10 mouse cellular contexts compared by ENCODE assay signal in the genomic region with DNA sequence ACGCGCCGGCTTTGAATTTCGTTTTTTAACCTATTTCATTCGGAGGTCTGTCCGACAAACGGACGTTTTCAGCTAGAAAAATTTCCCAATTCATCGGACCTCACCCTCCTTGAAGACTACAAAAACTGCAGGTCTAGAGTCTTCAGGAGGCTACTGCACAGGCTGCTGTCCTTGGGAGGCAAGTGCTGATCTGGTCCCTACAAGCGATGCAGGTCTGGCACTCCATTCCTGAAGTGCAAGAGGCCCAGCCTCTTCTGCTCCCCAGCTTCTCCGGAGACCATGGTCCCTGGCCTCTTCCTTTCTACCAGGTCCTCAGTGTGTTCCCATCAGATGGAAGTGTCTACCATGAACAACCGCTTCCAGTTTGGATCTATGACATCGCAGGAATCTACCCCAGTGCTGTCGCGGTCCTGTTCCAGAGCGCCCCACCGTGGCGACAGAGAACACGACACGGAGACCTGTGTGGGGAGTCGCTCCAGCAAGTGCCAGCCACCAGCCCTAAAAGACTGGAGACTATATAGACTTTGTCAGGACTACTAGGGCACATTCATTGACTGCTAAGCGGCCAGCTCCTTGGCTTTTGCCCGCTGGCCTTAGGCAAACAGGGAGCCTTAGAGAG. TPM values are rescaled to one million over a fixed set of nuclear protein-coding genes. Genes with fewer than 3 reads are reported as not detected.
DNase-seq lines count a peak whose midpoint lies in the region; ATAC-seq and TF ChIP-seq lines count a peak whose summit lies in the region.
"Not testable (repeated sequence)": the region's sequence is repeated elsewhere in the genome, so short reads cannot be mapped to it uniquely, and the experiment has no call there.
"Had no signal": no experiment of that assay in that cellular context is flagged by ENCODE, and none has a peak within 500 bp of the region (broad histone marks: within the 10 kb centered on the region; RNA-seq: fewer than 3 reads in every experiment).

No protein-coding gene starts in this region.

- H3K27ac ChIP-seq in forebrain, embryonic 10.5 days; kidney, embryonic 16.5 days (ENCODE audit: low read length); liver, adult 2 months (replicated peaks; ENCODE audit: insufficient read depth, low read depth, low read length); midbrain, embryonic 14.5 days (replicated peaks; ENCODE audit: low read depth, low read length); spleen, adult 2 months (ENCODE audit: insufficient read depth, low read length): not testable (repeated sequence)

- DNase-seq in ES-CJ7 (ENCODE audit: low read depth, low spot score), result peak; percentile 34
- DNase-seq in forebrain, embryonic 10.5 days (ENCODE audit: extremely low spot score, low spot score), result peak; percentile 54
- not testable (repeated sequence) for DNase-seq in liver, adult 2 months (ENCODE audit: extremely low read depth, low read depth, low spot score); spleen, adult 2 months (ENCODE audit: low read depth in 1 of 2, low spot score in 2 of 2)
- peak; percentile 61 for DNase-seq in midbrain, embryonic 14.5 days

- H3K27me3 ChIP-seq in forebrain, embryonic 10.5 days (ENCODE audit: poor library complexity, severe bottlenecking), result peaks cover 22% of the 10 kb centered on the region
- H3K27me3 ChIP-seq in kidney, embryonic 16.5 days (ENCODE audit: insufficient read depth, low read length); liver, adult 2 months (ENCODE audit: control insufficient read depth, insufficient read depth, low read length); midbrain, embryonic 14.5 days (ENCODE audit: control insufficient read depth, insufficient read depth, low read length); spleen, adult 2 months (ENCODE audit: control insufficient read depth, insufficient read depth, low read length): not testable (repeated sequence)

- H3K9me3 ChIP-seq in forebrain, embryonic 10.5 days; kidney, embryonic 16.5 days (ENCODE audit: low read length); midbrain, embryonic 14.5 days (ENCODE audit: control insufficient read depth, low read length): not testable (repeated sequence)

- H3K4me1 ChIP-seq in forebrain, embryonic 10.5 days; kidney, embryonic 16.5 days (ENCODE audit: insufficient read depth, low read length); liver, adult 2 months (ENCODE audit: control insufficient read depth, insufficient read depth, low read length); midbrain, embryonic 14.5 days (ENCODE audit: control insufficient read depth, insufficient read depth, low read length); spleen, adult 2 months (ENCODE audit: control insufficient read depth, insufficient read depth, insufficient read length): not testable (repeated sequence)

- not testable (repeated sequence) for TF ChIP-seq POLR2A in liver, adult 2 months (IDR thresholded peaks at IDR 0.05; ENCODE audit: extremely low read depth, insufficient read depth, low read length); spleen, adult 2 months (IDR thresholded peaks at IDR 0.05; ENCODE audit: low read depth, low read length)

- H3K9ac ChIP-seq in kidney, embryonic 16.5 days (replicated peaks; ENCODE audit: low read length); liver, adult 2 months (ENCODE audit: low read depth, low read length); midbrain, embryonic 14.5 days (replicated peaks; ENCODE audit: low read length): not testable (repeated sequence)

- not testable (repeated sequence) for H3K4me2 ChIP-seq in kidney, embryonic 16.5 days (replicated peaks; ENCODE audit: low read depth, low read length)
- H3K4me2 ChIP-seq in midbrain, embryonic 14.5 days (ENCODE audit: low read length), result peak overlapping the region; percentile 22; the same call in 1 of the 2 replicates

- 5% methylated on average over 14 of the region's 23 CpGs for WGBS in forebrain, embryonic 10.5 days
- 7% methylated on average over 14 of the region's 23 CpGs for WGBS in kidney, embryonic 16.5 days
- 13% methylated on average over 14 of the region's 23 CpGs for WGBS in liver, adult 2 months
- whole genome bisulfite sequencing in midbrain, embryonic 14.5 days, result 7% methylated on average over 14 of the region's 23 CpGs
- 12% methylated on average over 14 of the region's 23 CpGs for WGBS in spleen, adult 2 months

- not testable (repeated sequence) for H3K36me3 ChIP-seq in forebrain, embryonic 10.5 days (replicated peaks); kidney, embryonic 16.5 days (ENCODE audit: insufficient read depth, low read length); liver, adult 2 months (ENCODE audit: control insufficient read depth, insufficient read depth, low read length); midbrain, embryonic 14.5 days (ENCODE audit: control insufficient read depth, insufficient read depth, low read length); spleen, adult 2 months (ENCODE audit: control insufficient read depth, insufficient read depth, low read length)

- not testable (repeated sequence) for H3K79me2 ChIP-seq in liver, adult 2 months (ENCODE audit: control insufficient read depth, insufficient read depth, low read length)

- peak; percentile 34; the same call in 1 of the 2 replicates for TF ChIP-seq CTCF in liver, adult 2 months (IDR thresholded peaks at IDR 0.05; ENCODE audit: low read depth, low read length)
- TF ChIP-seq CTCF in spleen, adult 2 months (IDR thresholded peaks at IDR 0.05; ENCODE audit: extremely low read depth, insufficient read depth, insufficient read length, insufficient replicate concordance), result peak; percentile 4; the same call in 1 of the 2 replicates

- not testable (repeated sequence) for H3K4me3 ChIP-seq in forebrain, embryonic 10.5 days; kidney, embryonic 16.5 days (ENCODE audit: low read length); liver, adult 2 months (ENCODE audit: insufficient read depth, low read depth, low read length); midbrain, embryonic 14.5 days (replicated peaks; ENCODE audit: low read depth, low read length)
- peak overlapping the region; percentile 8; the same call in 1 of the 2 replicates for H3K4me3 ChIP-seq in spleen, adult 2 months (ENCODE audit: extremely low read depth, insufficient read depth, insufficient read length)

- ATAC-seq in cerebellum, adult (ENCODE audit: insufficient number of reproducible peaks, low FRiP score, low TSS enrichment), result peak; percentile 69; the same call in 1 of the 2 replicates
- peak; percentile 59 to 66 for ATAC-seq in hematopoietic stem cell, adult 5-6 weeks (replicated peaks in 1 of 2; ENCODE audit: insufficient read depth in 1 of 2, low FRiP score in 2 of 2, low TSS enrichment in 1 of 2, low read depth in 1 of 2, poor library complexity in 2 of 2, severe bottlenecking in 2 of 2)
- ATAC-seq in kidney, embryonic 16.5 days (ENCODE audit: low FRiP score, low TSS enrichment), result 0 out of 2 replicates have a peak, but pooled peaks have one; percentile 29
- peak; percentile 38; the same call in 1 of the 2 replicates for ATAC-seq in midbrain, embryonic 14.5 days (ENCODE audit: low FRiP score, low TSS enrichment)

RNA-seq across cellular contexts. Expression of gene D13Ertd608e, which starts 2.0 kb away (rescaled TPM):
- polyA plus RNA-seq in forebrain, embryonic 10.5 days (2016; fragmentation: Nextera tagmentation; extraction: Ambion mirVana), result not detected in 2 replicates
- not detected in 2 replicates for total RNA-seq in hematopoietic stem cell, adult 5-6 weeks (2017)
- polyA plus RNA-seq in kidney, embryonic 16.5 days (2015; fragmentation: Nextera tagmentation; extraction: Ambion mirVana), result not detected in 2 replicates
- 0.40 TPM in 1 of 2 replicates, not detected in the other for total RNA-seq in liver, adult 2 months (2014; rRNA removed)
- polyA plus RNA-seq in liver, adult 2 months (2012; rRNA removed), result 0.40 TPM in 1 of 2 replicates, not detected in the other
- not detected in 2 replicates for polyA plus RNA-seq in midbrain, embryonic 14.5 days (2014; fragmentation: Nextera tagmentation; extraction: Ambion mirVana)
- 0.21 and 1.0 TPM in 2 replicates for polyA plus RNA-seq in spleen, adult 2 months (2012; rRNA removed)
- polyA plus RNA-seq: heart, embryonic 11.5 days; limb, embryonic 14.5 days had no signal

RNA-seq across cellular contexts. Expression of gene AF067063, which starts 7.8 kb away (rescaled TPM):
- not detected in 2 replicates for polyA plus RNA-seq in forebrain, embryonic 10.5 days (2016; fragmentation: Nextera tagmentation; extraction: Ambion mirVana)
- total RNA-seq in hematopoietic stem cell, adult 5-6 weeks (2017), result not detected in 2 replicates
- polyA plus RNA-seq in kidney, embryonic 16.5 days (2015; fragmentation: Nextera tagmentation; extraction: Ambion mirVana), result not detected in 2 replicates
- not detected in 2 replicates for total RNA-seq in liver, adult 2 months (2014; rRNA removed)
- not detected in 2 replicates for polyA plus RNA-seq in liver, adult 2 months (2012; rRNA removed)
- not detected in 2 replicates for polyA plus RNA-seq in midbrain, embryonic 14.5 days (2014; fragmentation: Nextera tagmentation; extraction: Ambion mirVana)
- not detected in 2 replicates for polyA plus RNA-seq in spleen, adult 2 months (2012; rRNA removed)
- polyA plus RNA-seq: heart, embryonic 11.5 days; limb, embryonic 14.5 days had no signal

RNA-seq across cellular contexts. Expression of gene Zfp131, which starts 47.1 kb away (rescaled TPM):
- polyA plus RNA-seq in forebrain, embryonic 10.5 days (2016; fragmentation: Nextera tagmentation; extraction: Ambion mirVana), result 42.7 and 44.4 TPM in 2 replicates
- total RNA-seq in hematopoietic stem cell, adult 5-6 weeks (2017), result 63.1 and 68.4 TPM in 2 replicates
- 28.3 and 30.3 TPM in 2 replicates for polyA plus RNA-seq in kidney, embryonic 16.5 days (2015; fragmentation: Nextera tagmentation; extraction: Ambion mirVana)
- total RNA-seq in liver, adult 2 months (2014; rRNA removed), result 7.9 and 8.5 TPM in 2 replicates
- 1.8 and 3.1 TPM in 2 replicates for polyA plus RNA-seq in liver, adult 2 months (2012; rRNA removed)
- polyA plus RNA-seq in midbrain, embryonic 14.5 days (2014; fragmentation: Nextera tagmentation; extraction: Ambion mirVana), result 35.2 and 36.3 TPM in 2 replicates
- polyA plus RNA-seq in spleen, adult 2 months (2012; rRNA removed), result 6.1 and 8.2 TPM in 2 replicates

RNA-seq across cellular contexts. Expression of gene Tcstv1, which starts 56.8 kb away (rescaled TPM):
- polyA plus RNA-seq in forebrain, embryonic 10.5 days (2016; fragmentation: Nextera tagmentation; extraction: Ambion mirVana), result not detected in 2 replicates
- total RNA-seq in hematopoietic stem cell, adult 5-6 weeks (2017), result not detected in 2 replicates
- polyA plus RNA-seq in kidney, embryonic 16.5 days (2015; fragmentation: Nextera tagmentation; extraction: Ambion mirVana), result not detected in 2 replicates
- not detected in 2 replicates for total RNA-seq in liver, adult 2 months (2014; rRNA removed)
- not detected in 2 replicates for polyA plus RNA-seq in liver, adult 2 months (2012; rRNA removed)
- polyA plus RNA-seq in midbrain, embryonic 14.5 days (2014; fragmentation: Nextera tagmentation; extraction: Ambion mirVana), result not detected in 2 replicates
- not detected in 2 replicates for polyA plus RNA-seq in spleen, adult 2 months (2012; rRNA removed)
- polyA plus RNA-seq: heart, embryonic 11.5 days; limb, embryonic 14.5 days had no signal
